Mouse (Mus musculus) erythroblast, adult 5-6 weeks (primary cell): ENCODE measurements around the gene Ifi27l2a. TPM values are rescaled to one million over a fixed set of nuclear protein-coding genes. Genes with fewer than 3 reads are reported as not detected.
"Not testable (repeated sequence)": the region's sequence is repeated elsewhere in the genome, so short reads cannot be mapped to it uniquely, and the experiment has no call there.

Source experiments
- ATAC-seq: replicated peaks from 2 replicates; pipeline ENCODE4 v1.8.0; 2016; ENCODE audit warnings: moderate number of reproducible peaks, mild to moderate bottlenecking, moderate TSS enrichment, inconsistent platforms; ENCODE audit not compliant: poor library complexity, low FRiP score, severe bottlenecking
- total RNA-seq, 2 experiments: library from RNA; stranded (forward) in 1 of 2; stranded (reverse) in 1 of 2; fragments of 150-400 nt in 1 of 2; fragments of 200-764, 138-1000 nt in 1 of 2; gene quantifications; 2 replicates each; pipeline versions ENCODE4 v1.2.3 to v1.2.4; 2015 to 2017; ENCODE audit warnings: low replicate concordance in 2 of 2

Gene Ifi27l2a
- 7.5 and 30.9 TPM in 2 replicates for total RNA-seq (2015; ENCODE audit: low replicate concordance)
- 3.2 and 26.5 TPM in 2 replicates for total RNA-seq (2017; ENCODE audit: low replicate concordance)

GRCm38 (mm10) chr12:103443524-103443923, at the start of gene Ifi27l2a:
Gene Ifi27l2a, minus strand, starts transcription at chr12:103443680.
- ATAC-seq, result no peak

GRCm38 (mm10) chr12:103492767-103493166, 49.3 kb upstream of the Ifi27l2a start:
- no peak; the same call in none of the 2 replicates for ATAC-seq

GRCm38 (mm10) chr12:103491091-103491730, 47.7 kb upstream of the Ifi27l2a start:
- no peak for ATAC-seq

- ATAC-seq, result no peak
Measured at GRCm38 (mm10) chr12:103487750-103488149, 44.3 kb upstream of the Ifi27l2a start.

- no peak for ATAC-seq
Measured at GRCm38 (mm10) chr12:103487276-103487675, 43.8 kb upstream of the Ifi27l2a start.

GRCm38 (mm10) chr12:103486726-103487125, 43.2 kb upstream of the Ifi27l2a start:
- no peak for ATAC-seq

- not testable (repeated sequence) for ATAC-seq
Measured at GRCm38 (mm10) chr12:103484200-103484972, 40.9 kb upstream of the Ifi27l2a start.

GRCm38 (mm10) chr12:103482781-103483180, 39.3 kb upstream of the Ifi27l2a start:
- ATAC-seq, result no peak

GRCm38 (mm10) chr12:103481671-103482070, 38.2 kb upstream of the Ifi27l2a start:
- no peak for ATAC-seq

- ATAC-seq, result no peak
Measured at GRCm38 (mm10) chr12:103477461-103478015, 34.1 kb upstream of the Ifi27l2a start.

- ATAC-seq, result no peak
Measured at GRCm38 (mm10) chr12:103476779-103477389, 33.4 kb upstream of the Ifi27l2a start.

- no peak for ATAC-seq
Measured at GRCm38 (mm10) chr12:103474481-103474880, 31.0 kb upstream of the Ifi27l2a start.

GRCm38 (mm10) chr12:103457140-103457539, 13.7 kb upstream of the Ifi27l2a start, which contains the start of gene Ifi27l2b:
Gene Ifi27l2b, minus strand, starts transcription at chr12:103457223.
- no peak for ATAC-seq

- not testable (repeated sequence) for ATAC-seq
Measured at GRCm38 (mm10) chr12:103456727-103457126, 13.2 kb upstream of the Ifi27l2a start.

- no peak for ATAC-seq
Measured at GRCm38 (mm10) chr12:103453361-103453760, 9.9 kb upstream of the Ifi27l2a start.

GRCm38 (mm10) chr12:103445060-103445459, 1.6 kb upstream of the Ifi27l2a start:
- ATAC-seq, result no peak

GRCm38 (mm10) chr12:103444261-103444660, 781 bp upstream of the Ifi27l2a start:
- ATAC-seq, result not testable (repeated sequence)

GRCm38 (mm10) chr12:103437601-103438000, 5.9 kb downstream of the Ifi27l2a start:
- no peak for ATAC-seq

- no peak for ATAC-seq
Measured at GRCm38 (mm10) chr12:103434861-103435260, 8.6 kb downstream of the Ifi27l2a start.
